Mouse (Mus musculus) megakaryocyte, embryonic 14.5 days (primary cell): ENCODE data around the gene Aff3. TPM values are rescaled to one million over a fixed set of nuclear protein-coding genes. Genes with fewer than 3 reads are reported as not detected.

Experiments
- H3K27me3 ChIP-seq: replicated peaks from 2 replicates; pipeline ENCODE3; 2012; ENCODE audit warnings: inconsistent platforms
- H3K36me3 ChIP-seq: replicated peaks from 2 replicates; pipeline ENCODE3; 2012; ENCODE audit warnings: low read length, inconsistent platforms, mixed read lengths
- H3K4me1 ChIP-seq: 2 replicates; pipeline ENCODE4 v1.6.1; 2012; ENCODE audit warnings: inconsistent platforms
- H3K4me3 ChIP-seq: replicated peaks from 2 replicates; pipeline ENCODE3; 2012; ENCODE audit warnings: moderate library complexity, mild to moderate bottlenecking, inconsistent platforms
- H3K9me3 ChIP-seq: 2 replicates; pipeline ENCODE4 v1.6.1; 2012; ENCODE audit warnings: inconsistent platforms
- FLI1 ChIP-seq: IDR thresholded peaks from 2 replicates; pipeline ENCODE4 v1.6.1; 2012; ENCODE audit warnings: low read length, inconsistent platforms, mixed read lengths
- GATA1 ChIP-seq: IDR thresholded peaks from 3 replicates; pipeline ENCODE4 v1.6.1; 2012; ENCODE audit warnings: mixed read lengths, low read length, inconsistent platforms, borderline replicate concordance
- polyA plus RNA-seq: library from polyadenylated mRNA; stranded (reverse); fragments of >175 nt; gene quantifications from 2 replicates; pipeline ENCODE4 v1.2.3, GENCODE M21; 2012; ENCODE audit warnings: low replicate concordance; ENCODE audit not compliant: insufficient read depth

Gene Aff3
- 0.92 and 4.4 TPM in 2 replicates for polyA plus RNA-seq

DNA sequence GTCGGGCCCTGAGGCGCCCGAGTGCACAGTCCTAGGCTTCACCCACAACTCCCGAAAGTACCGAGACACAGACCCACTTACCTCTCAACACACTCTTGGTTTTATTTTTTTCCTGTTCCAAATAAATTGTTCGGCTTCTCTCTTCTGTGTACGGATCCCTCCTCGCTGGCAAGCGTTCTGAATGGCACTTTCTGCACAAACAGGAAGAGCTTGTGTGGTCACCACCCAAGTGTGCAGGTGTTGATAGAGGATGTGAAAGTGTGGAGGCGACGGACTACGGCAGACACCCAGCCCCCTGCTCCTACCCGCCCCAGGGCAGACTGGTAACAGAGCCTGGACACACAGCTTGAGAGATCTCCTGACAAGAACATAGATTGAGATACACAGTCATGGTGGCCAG, at the start of gene Aff3:
Gene Aff3, minus strand, starts transcription at position 179 of the 400 bp plus-strand sequence.
- Histone ChIP-seq H3K36me3 (peaks cover 3% of the 10 kb centered on the region), H3K4me3 (peak within 1 kb of the TSS; percentile 87), H3K9me3 (no peaks in the 10 kb centered on the region), H3K27me3 (no peaks in the 10 kb centered on the region), H3K4me1 (peaks cover 77% of the 10 kb centered on the region)
- TF ChIP-seq FLI1 (no peak), GATA1 (no peak)

DNA sequence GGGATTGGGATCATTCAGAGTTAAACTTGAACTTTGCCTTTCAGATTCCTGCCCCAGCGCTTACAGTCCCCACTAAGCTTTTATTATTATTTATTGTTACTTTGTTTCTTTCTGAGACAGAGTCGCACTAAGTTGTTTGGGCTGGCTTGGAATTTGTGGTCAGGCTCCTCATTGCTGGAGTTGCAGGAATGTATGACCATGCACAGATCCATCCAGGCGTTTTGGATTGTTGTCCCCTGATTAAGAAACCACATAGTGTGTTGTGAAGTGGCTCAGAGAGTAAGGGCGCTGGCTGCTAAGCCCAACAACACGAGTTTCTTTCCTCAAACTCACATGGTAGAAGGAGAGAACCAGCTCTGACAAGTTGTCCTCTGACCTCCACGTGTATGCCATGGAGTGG, 35.9 kb upstream of the Aff3 start:
- Histone ChIP-seq H3K4me1 (peaks cover 9% of the 10 kb centered on the region), H3K4me3 (no peak overlapping the region), H3K9me3 (no peaks in the 10 kb centered on the region), H3K36me3 (no peaks in the 10 kb centered on the region), H3K27me3 (peaks cover 40% of the 10 kb centered on the region)
- TF ChIP-seq FLI1 (no peak), GATA1 (no peak)

DNA sequence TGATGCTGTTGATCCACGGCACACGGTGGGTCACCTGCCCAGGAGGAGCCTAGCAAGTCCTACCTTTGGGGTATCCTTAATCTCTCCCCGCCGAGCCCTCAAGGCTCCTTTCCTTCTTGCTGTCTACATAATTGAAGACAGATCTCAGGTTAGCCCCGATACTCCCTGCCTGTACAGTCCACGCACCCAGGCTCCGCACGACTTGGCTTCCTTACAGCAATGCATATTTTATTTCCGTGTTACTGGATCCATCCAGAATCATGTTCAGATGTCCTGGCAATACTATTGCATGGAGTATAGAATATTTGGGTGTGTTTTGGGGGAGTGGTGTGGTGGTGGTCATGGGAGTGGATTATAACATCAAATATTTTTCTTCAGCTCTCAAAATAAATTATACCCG, 34.5 kb upstream of the Aff3 start:
- Histone ChIP-seq H3K36me3 (no peaks in the 10 kb centered on the region), H3K4me1 (peaks cover 20% of the 10 kb centered on the region), H3K27me3 (peaks cover 44% of the 10 kb centered on the region), H3K4me3 (no peak overlapping the region), H3K9me3 (no peaks in the 10 kb centered on the region)
- no peak for TF ChIP-seq FLI1
- TF ChIP-seq GATA1 = no peak

- Histone ChIP-seq H3K36me3 (no peaks in the 10 kb centered on the region), H3K27me3 (peaks cover 67% of the 10 kb centered on the region), H3K4me3 (no peak overlapping the region), H3K9me3 (no peaks in the 10 kb centered on the region), H3K4me1 (peaks cover 37% of the 10 kb centered on the region)
- TF ChIP-seq GATA1 = no peak
- no peak for TF ChIP-seq FLI1
These were observed 31.3 kb upstream of the Aff3 start for GRCm38 (mm10) chr1:38695812-38696681.

- Histone ChIP-seq H3K4me3 (no peak overlapping the region), H3K27me3 (peaks cover 69% of the 10 kb centered on the region), H3K4me1 (peaks cover 37% of the 10 kb centered on the region), H3K9me3 (no peaks in the 10 kb centered on the region), H3K36me3 (no peaks in the 10 kb centered on the region)
- no peak for TF ChIP-seq GATA1
- no peak for TF ChIP-seq FLI1
These were observed 30.5 kb upstream of the Aff3 start for GRCm38 (mm10) chr1:38695089-38695811.

GRCm38 (mm10) chr1:38694142-38694541, 29.4 kb upstream of the Aff3 start:
- TF ChIP-seq FLI1 (no peak), GATA1 (no peak)
- no peaks in the 10 kb centered on the region for H3K9me3 ChIP-seq
- H3K36me3 ChIP-seq = no peaks in the 10 kb centered on the region
- H3K4me1 ChIP-seq = peaks cover 37% of the 10 kb centered on the region
- peaks cover 67% of the 10 kb centered on the region for H3K27me3 ChIP-seq
- peak overlapping the region; percentile 19 for H3K4me3 ChIP-seq

- TF ChIP-seq FLI1 (no peak), GATA1 (no peak)
- Histone ChIP-seq H3K4me1 (peaks cover 28% of the 10 kb centered on the region), H3K27me3 (peaks cover 45% of the 10 kb centered on the region), H3K36me3 (no peaks in the 10 kb centered on the region), H3K4me3 (no peak overlapping the region), H3K9me3 (no peaks in the 10 kb centered on the region)
These were observed 25.7 kb upstream of the Aff3 start for GRCm38 (mm10) chr1:38690471-38690870.

DNA sequence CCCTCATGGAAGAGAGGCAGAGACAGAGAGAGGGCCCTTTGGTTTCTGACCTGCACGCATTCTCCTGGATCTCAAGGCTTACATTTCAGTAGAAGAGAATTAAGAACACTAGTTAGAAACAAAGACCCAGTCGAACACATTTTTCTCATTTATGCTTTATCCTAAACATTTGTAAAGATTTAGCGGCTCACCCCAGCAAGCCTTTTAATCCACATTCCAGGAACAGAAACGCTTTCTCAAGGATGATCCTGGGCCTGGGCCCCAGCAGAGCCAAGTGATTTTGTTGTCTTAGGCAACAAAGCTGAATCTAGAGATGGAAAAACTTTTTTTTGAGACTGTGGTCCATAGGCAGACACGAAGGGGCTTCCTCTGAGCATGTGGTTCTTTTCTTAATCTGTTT, 23.5 kb upstream of the Aff3 start:
- Histone ChIP-seq H3K27me3 (peaks cover 33% of the 10 kb centered on the region), H3K4me1 (peaks cover 9% of the 10 kb centered on the region), H3K36me3 (no peaks in the 10 kb centered on the region), H3K4me3 (no peak overlapping the region), H3K9me3 (no peaks in the 10 kb centered on the region)
- TF ChIP-seq GATA1 = no peak
- TF ChIP-seq FLI1 = no peak

DNA sequence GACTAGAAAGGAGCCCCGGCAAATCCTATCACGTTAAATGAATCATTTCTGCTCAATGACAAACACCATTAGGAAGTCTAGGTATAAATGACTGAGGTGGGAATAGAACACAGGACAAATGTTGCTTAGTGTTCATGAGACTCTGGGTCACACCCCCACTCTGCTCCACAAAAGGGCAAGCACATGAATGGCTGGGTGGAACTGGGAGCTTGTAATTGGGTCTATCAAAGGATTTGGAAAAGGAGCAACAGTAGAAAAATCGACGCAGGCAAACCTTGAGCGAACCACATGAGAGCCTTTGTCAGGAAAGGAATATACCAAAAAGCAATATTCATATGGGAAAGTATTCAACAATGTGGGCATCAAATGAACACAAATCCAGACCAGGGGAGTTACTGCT, 21.0 kb upstream of the Aff3 start:
- Histone ChIP-seq H3K4me1 (peaks cover 2% of the 10 kb centered on the region; the same call in 1 of the 2 replicates), H3K27me3 (peaks cover 11% of the 10 kb centered on the region), H3K4me3 (no peak overlapping the region), H3K9me3 (no peaks in the 10 kb centered on the region), H3K36me3 (no peaks in the 10 kb centered on the region)
- TF ChIP-seq FLI1 (no peak), GATA1 (no peak)

GRCm38 (mm10) chr1:38683158-38683721, 18.5 kb upstream of the Aff3 start:
- Histone ChIP-seq H3K4me3 (no peak overlapping the region), H3K27me3 (peaks cover 2% of the 10 kb centered on the region), H3K36me3 (no peaks in the 10 kb centered on the region), H3K4me1 (peaks cover 3% of the 10 kb centered on the region; the same call in 1 of the 2 replicates), H3K9me3 (no peaks in the 10 kb centered on the region)
- TF ChIP-seq GATA1 = no peak
- no peak for TF ChIP-seq FLI1
